Mouse (Mus musculus): Measurements from ENCODE around the gene Cyp2c70. TPM values are rescaled to one million over a fixed set of nuclear protein-coding genes. Genes with fewer than 3 reads are reported as not detected.
"Not testable (repeated sequence)": the region's sequence is repeated elsewhere in the genome, so short reads cannot be mapped to it uniquely, and the experiment has no call there.

The Cyp2c70 gene
- not detected in 2 replicates for polyA plus RNA-seq (2016; fragmentation: Nextera tagmentation; extraction: Ambion mirVana)

GRCm38 (mm10) chr19:40187160-40187559 is at the start of gene Cyp2c70:
Gene Cyp2c70 (minus strand): TSS chr19:40187333.
- Histone ChIP-seq H3K27ac (no peak within 1 kb of the TSS), H3K36me3 (no peaks in the 10 kb centered on the region), H3K9me3 (no peaks in the 10 kb centered on the region), H3K4me1 (no peaks in the 10 kb centered on the region), H3K4me3 (no peak within 1 kb of the TSS), H3K27me3 (no peaks in the 10 kb centered on the region), H3K4me2 (replicated peaks) (no peak within 1 kb of the TSS), H3K9ac (no peak within 1 kb of the TSS)
- WGBS: 76% methylated on average over 5 of the region's 5 CpGs
- no peak for ATAC-seq (ENCODE audit: insufficient number of reproducible peaks, insufficient read depth, low FRiP score, low TSS enrichment)

GRCm38 (mm10) chr19:40232560-40232959 is 45.4 kb upstream of the Cyp2c70 start:
- Histone ChIP-seq H3K27ac (no peak overlapping the region), H3K36me3 (no peaks in the 10 kb centered on the region), H3K4me2 (replicated peaks) (no peak overlapping the region), H3K9ac (no peak overlapping the region), H3K27me3 (no peaks in the 10 kb centered on the region), H3K4me3 (no peak overlapping the region), H3K9me3 (no peaks in the 10 kb centered on the region), H3K4me1 (no peaks in the 10 kb centered on the region; the same call in 1 of the 2 replicates)
- ATAC-seq (ENCODE audit: insufficient number of reproducible peaks, insufficient read depth, low FRiP score, low TSS enrichment): no peak
- WGBS: 90% methylated on average over 2 of the region's 2 CpGs

- Histone ChIP-seq H3K27me3 (no peaks in the 10 kb centered on the region), H3K36me3 (no peaks in the 10 kb centered on the region), H3K27ac (no peak overlapping the region), H3K4me2 (replicated peaks) (no peak overlapping the region), H3K9me3 (no peaks in the 10 kb centered on the region), H3K9ac (no peak overlapping the region), H3K4me1 (no peaks in the 10 kb centered on the region; the same call in 1 of the 2 replicates), H3K4me3 (no peak overlapping the region)
- 0 out of 2 replicates have a peak, but pooled peaks have one; percentile 57 for ATAC-seq (ENCODE audit: insufficient number of reproducible peaks, insufficient read depth, low FRiP score, low TSS enrichment)
- WGBS: 72% methylated on average over 7 of the region's 7 CpGs
Measured at GRCm38 (mm10) chr19:40231825-40232541, 44.9 kb upstream of the Cyp2c70 start.

GRCm38 (mm10) chr19:40231074-40231738 is 44.1 kb upstream of the Cyp2c70 start:
- Histone ChIP-seq H3K4me3 (no peak overlapping the region), H3K9ac (no peak overlapping the region), H3K27ac (peak overlapping the region; percentile 38), H3K4me2 (replicated peaks) (no peak overlapping the region), H3K4me1 (no peaks in the 10 kb centered on the region; the same call in 1 of the 2 replicates), H3K9me3 (no peaks in the 10 kb centered on the region), H3K27me3 (no peaks in the 10 kb centered on the region), H3K36me3 (no peaks in the 10 kb centered on the region)
- ATAC-seq (ENCODE audit: insufficient number of reproducible peaks, insufficient read depth, low FRiP score, low TSS enrichment): no peak
- 74% methylated on average over 13 of the region's 13 CpGs for WGBS

- H3K9ac ChIP-seq: no peak overlapping the region
- no peak overlapping the region for H3K4me2 ChIP-seq (replicated peaks)
- no peak overlapping the region for H3K4me3 ChIP-seq
- no peak for ATAC-seq (ENCODE audit: insufficient number of reproducible peaks, insufficient read depth, low FRiP score, low TSS enrichment)
- H3K27ac ChIP-seq: no peak overlapping the region
- 83% methylated on average over 12 of the region's 12 CpGs for WGBS
- no peaks in the 10 kb centered on the region for H3K27me3 ChIP-seq
- H3K4me1 ChIP-seq: no peaks in the 10 kb centered on the region; the same call in 1 of the 2 replicates
- no peaks in the 10 kb centered on the region for H3K9me3 ChIP-seq
- H3K36me3 ChIP-seq: no peaks in the 10 kb centered on the region
Measured at GRCm38 (mm10) chr19:40226516-40227151, 39.5 kb upstream of the Cyp2c70 start.

- no peak for ATAC-seq (ENCODE audit: insufficient number of reproducible peaks, insufficient read depth, low FRiP score, low TSS enrichment)
- Histone ChIP-seq H3K27me3 (no peaks in the 10 kb centered on the region), H3K27ac (no peak overlapping the region), H3K4me3 (no peak overlapping the region), H3K36me3 (no peaks in the 10 kb centered on the region), H3K4me2 (replicated peaks) (no peak overlapping the region), H3K9ac (no peak overlapping the region), H3K4me1 (no peaks in the 10 kb centered on the region), H3K9me3 (no peaks in the 10 kb centered on the region)
- 69% methylated on average over 5 of the region's 5 CpGs for WGBS
Measured at GRCm38 (mm10) chr19:40225761-40226110, 38.6 kb upstream of the Cyp2c70 start.

- WGBS: 69% methylated on average over 5 of the region's 5 CpGs
- no peak overlapping the region for H3K27ac ChIP-seq
Measured at GRCm38 (mm10) chr19:40225102-40225760, 38.1 kb upstream of the Cyp2c70 start.

GRCm38 (mm10) chr19:40222307-40222706 is 35.2 kb upstream of the Cyp2c70 start:
- not testable (repeated sequence) for H3K4me3 ChIP-seq; H3K4me1 ChIP-seq; H3K9ac ChIP-seq; H3K27ac ChIP-seq; H3K36me3 ChIP-seq; ATAC-seq (ENCODE audit: insufficient number of reproducible peaks, insufficient read depth, low FRiP score, low TSS enrichment); H3K27me3 ChIP-seq; H3K4me2 ChIP-seq (replicated peaks); H3K9me3 ChIP-seq
- WGBS: 93% methylated on average over 9 of the region's 9 CpGs

More at GRCm38 (mm10) chr19:40225102-40225760, 38.1 kb upstream of the Cyp2c70 start:
- H3K4me1 ChIP-seq: no peaks in the 10 kb centered on the region
- H3K36me3 ChIP-seq: no peaks in the 10 kb centered on the region
- ATAC-seq (ENCODE audit: insufficient number of reproducible peaks, insufficient read depth, low FRiP score, low TSS enrichment): no peak
- no peaks in the 10 kb centered on the region for H3K9me3 ChIP-seq
- no peak overlapping the region for H3K4me2 ChIP-seq (replicated peaks)
- H3K27me3 ChIP-seq: no peaks in the 10 kb centered on the region
- H3K9ac ChIP-seq: no peak overlapping the region
- no peak overlapping the region for H3K4me3 ChIP-seq

- no peak overlapping the region for H3K4me3 ChIP-seq
- H3K9me3 ChIP-seq: no peaks in the 10 kb centered on the region
- no peak overlapping the region for H3K4me2 ChIP-seq (replicated peaks)
- H3K9ac ChIP-seq: no peak overlapping the region
- H3K36me3 ChIP-seq: no peaks in the 10 kb centered on the region
- no peaks in the 10 kb centered on the region for H3K4me1 ChIP-seq
- WGBS: 86% methylated on average over 5 of the region's 5 CpGs
- ATAC-seq (ENCODE audit: insufficient number of reproducible peaks, insufficient read depth, low FRiP score, low TSS enrichment): no peak
- no peaks in the 10 kb centered on the region for H3K27me3 ChIP-seq
- H3K27ac ChIP-seq: no peak overlapping the region
Measured at GRCm38 (mm10) chr19:40220878-40221277, 33.7 kb upstream of the Cyp2c70 start.

GRCm38 (mm10) chr19:40202947-40203346 is 15.8 kb upstream of the Cyp2c70 start:
- WGBS: 70% methylated on average over 4 of the region's 4 CpGs
- not testable (repeated sequence) for H3K4me2 ChIP-seq (replicated peaks); H3K4me3 ChIP-seq; H3K9ac ChIP-seq; H3K27me3 ChIP-seq; H3K27ac ChIP-seq; ATAC-seq (ENCODE audit: insufficient number of reproducible peaks, insufficient read depth, low FRiP score, low TSS enrichment); H3K4me1 ChIP-seq; H3K9me3 ChIP-seq; H3K36me3 ChIP-seq

GRCm38 (mm10) chr19:40190596-40190995 is 3.5 kb upstream of the Cyp2c70 start:
- WGBS: 92% methylated on average over 10 of the region's 10 CpGs
- no peaks in the 10 kb centered on the region for H3K27me3 ChIP-seq

More at GRCm38 (mm10) chr19:40190596-40190995, 3.5 kb upstream of the Cyp2c70 start:
- Histone ChIP-seq H3K4me2 (replicated peaks) (no peak overlapping the region), H3K36me3 (no peaks in the 10 kb centered on the region), H3K9ac (no peak overlapping the region), H3K9me3 (no peaks in the 10 kb centered on the region), H3K4me1 (no peaks in the 10 kb centered on the region), H3K4me3 (no peak overlapping the region), H3K27ac (no peak overlapping the region)
- ATAC-seq (ENCODE audit: insufficient number of reproducible peaks, insufficient read depth, low FRiP score, low TSS enrichment): no peak
